Mouse (Mus musculus): ENCODE data around the gene Tm9sf1.

GRCm38 (mm10) chr14:55658011-55658410, 14.4 kb upstream of the Tm9sf1 start:
- TF ChIP-seq CTCF (conservative IDR thresholded peaks at IDR 0.05 in 1 of 2, IDR thresholded peaks at IDR 0.05 in 1 of 2; ENCODE audit: low read depth in 2 of 2, low read length in 2 of 2) (no peak), MAFK (IDR thresholded peaks at IDR 0.05; ENCODE audit: insufficient replicate concordance, low read length) (no peak), UBTF (IDR thresholded peaks at IDR 0.05; ENCODE audit: low read depth, low read length) (no peak), ZC3H11A (IDR thresholded peaks at IDR 0.05; ENCODE audit: low read depth, low read length) (no peak), MAX (IDR thresholded peaks at IDR 0.05; ENCODE audit: low read length) (no peak), BHLHE40 (IDR thresholded peaks at IDR 0.05; ENCODE audit: low read depth, low read length) (no peak), USF1 (IDR thresholded peaks at IDR 0.05; ENCODE audit: low read depth, low read length) (no peak), POLR2A (IDR thresholded peaks at IDR 0.05; ENCODE audit: low read depth, low read length) (no peak), TCF12 (IDR thresholded peaks at IDR 0.05; ENCODE audit: low read depth, low read length) (no peak), MEF2A (IDR thresholded peaks at IDR 0.05; ENCODE audit: borderline replicate concordance, low read depth, low read length) (no peak), ZNF384 (IDR thresholded peaks at IDR 0.05; ENCODE audit: low read depth, low read length) (no peak), GABPA (IDR thresholded peaks at IDR 0.05; ENCODE audit: insufficient replicate concordance, low read depth, low read length) (no peak)

Measured in CH12.LX (cell line).